Mouse (Mus musculus) forebrain, embryonic 10.5 days (tissue): ENCODE measurements around the gene Gm10401. TPM values are rescaled to one million over a fixed set of nuclear protein-coding genes. Genes with fewer than 3 reads are reported as not detected.

Experiments used
- DNase-seq: peaks from one replicate; pipeline ENCODE4 v3.0.0-alpha.2; 2017; ENCODE audit warnings: low spot score; ENCODE audit errors: extremely low spot score
- H3K27ac ChIP-seq: fragments of 300-500 bp; sonication (generic); 2 replicates; pipeline ENCODE4 v1.5.1; 2016; ENCODE audit warnings: mild to moderate bottlenecking
- H3K27me3 ChIP-seq: fragments of 300-500 bp; sonication (generic); 2 replicates; pipeline ENCODE4 v1.6.1; 2016; ENCODE audit warnings: mild to moderate bottlenecking; ENCODE audit not compliant: poor library complexity, severe bottlenecking
- H3K36me3 ChIP-seq: fragments of 300-500 bp; sonication (generic); replicated peaks from 2 replicates; pipeline ENCODE4 v1.6.1; 2016; ENCODE audit warnings: mild to moderate bottlenecking, moderate library complexity
- H3K4me1 ChIP-seq: fragments of 300-500 bp; sonication (generic); 2 replicates; pipeline ENCODE4 v1.6.1; 2016
- H3K4me3 ChIP-seq: fragments of 300-500 bp; sonication (generic); 2 replicates; pipeline ENCODE4 v1.5.1; 2016; ENCODE audit warnings: mild to moderate bottlenecking, moderate library complexity
- H3K9me3 ChIP-seq: fragments of 300-500 bp; sonication (generic); 2 replicates; pipeline ENCODE4 v1.6.1; 2016; ENCODE audit warnings: mild to moderate bottlenecking, moderate library complexity
- WGBS: fragments of 180-500 bp; shearing (Covaris S2); methylation state at CpG from one replicate; pipeline ENCODE4 v1.1.7; 2016; 5-methylcytosine and 5-hydroxymethylcytosine counted together
- polyA plus RNA-seq: library from polyadenylated mRNA; unstranded; fragments of >200 nt; fragmentation: Nextera tagmentation; extraction: Ambion mirVana; gene quantifications from 2 replicates; pipeline ENCODE4 v1.2.1, GENCODE M21; 2016

The Gm10401 gene
- polyA plus RNA-seq, 1 experiment from 2014 or later, result 18.3 TPM

DNA sequence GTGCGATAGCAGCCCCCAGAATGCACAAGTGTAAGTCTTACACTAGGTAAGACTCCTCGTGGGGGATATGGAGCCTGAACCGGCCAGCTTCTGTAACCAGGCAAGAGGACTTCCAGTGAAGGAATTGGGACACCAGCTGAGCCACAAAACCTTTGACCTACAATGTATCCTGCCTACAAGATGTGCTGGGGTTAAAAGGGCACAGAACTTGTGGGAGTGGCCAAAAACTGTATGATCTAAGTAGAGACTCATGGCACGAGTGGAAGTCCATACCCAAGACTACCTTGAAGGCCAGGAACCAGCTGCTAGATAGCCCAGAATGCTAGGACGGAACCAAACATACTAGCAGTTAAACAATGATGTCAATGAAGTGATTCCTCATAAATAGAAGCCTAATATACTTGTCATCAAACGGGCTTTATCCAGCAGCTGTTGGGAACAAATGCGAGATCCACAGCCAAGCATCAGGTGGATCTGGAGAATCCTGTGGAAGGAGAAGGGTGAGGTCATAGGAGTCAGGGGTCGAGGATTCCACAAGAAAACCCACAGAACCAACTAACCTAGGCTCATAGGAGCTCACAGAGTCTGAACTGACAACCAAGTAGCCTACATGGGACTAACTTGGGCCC lies 37.9 kb downstream of the Gm10401 start:
- Histone ChIP-seq H3K9me3 (no peaks in the 10 kb centered on the region), H3K36me3 (peaks cover 45% of the 10 kb centered on the region), H3K4me1 (no peaks in the 10 kb centered on the region), H3K4me3 (no peak overlapping the region), H3K27ac (no peak overlapping the region), H3K27me3 (no peaks in the 10 kb centered on the region)
- no peak for DNase-seq
- 92% methylated on average over 8 of the region's 8 CpGs for WGBS

DNA sequence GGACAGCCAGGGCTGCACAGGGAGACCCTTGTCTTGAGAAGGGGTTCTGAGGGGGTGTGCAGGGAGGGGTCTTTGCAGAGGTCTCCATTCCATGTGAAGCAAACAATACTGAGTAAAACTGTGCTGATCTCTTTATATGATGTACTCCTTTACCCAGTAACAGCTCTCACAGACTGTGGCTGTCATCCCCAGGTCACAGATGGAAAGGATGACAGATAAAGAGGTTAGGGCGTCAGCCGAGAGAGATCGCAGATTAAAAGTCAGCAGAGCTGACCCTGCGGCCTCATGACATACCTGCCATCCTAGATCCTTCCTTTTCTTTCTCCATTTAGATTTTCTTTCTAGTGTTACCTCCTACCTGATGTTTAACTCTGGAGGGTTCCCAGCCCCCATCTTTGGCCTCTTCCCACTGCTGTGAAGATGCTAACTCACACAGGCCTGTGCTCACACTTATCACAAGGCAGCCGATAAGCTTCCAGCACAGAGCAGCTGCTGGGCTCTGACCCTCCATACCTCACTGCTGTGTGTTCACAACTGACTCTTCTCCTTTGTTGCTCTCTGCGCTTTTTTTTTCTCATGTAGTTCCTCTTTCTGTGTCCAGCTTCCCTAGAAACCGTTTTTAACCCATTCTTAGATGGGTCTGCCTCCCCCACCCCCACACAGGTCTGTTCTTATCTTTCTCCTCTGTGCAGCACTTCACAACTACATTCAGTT lies 39.4 kb downstream of the Gm10401 start:
- Histone ChIP-seq H3K27me3 (no peaks in the 10 kb centered on the region), H3K36me3 (peaks cover 32% of the 10 kb centered on the region), H3K4me3 (no peak overlapping the region), H3K9me3 (no peaks in the 10 kb centered on the region), H3K4me1 (no peaks in the 10 kb centered on the region), H3K27ac (no peak overlapping the region)
- DNase-seq, result no peak
- WGBS, result 90% methylated on average over 7 of the region's 7 CpGs

DNA sequence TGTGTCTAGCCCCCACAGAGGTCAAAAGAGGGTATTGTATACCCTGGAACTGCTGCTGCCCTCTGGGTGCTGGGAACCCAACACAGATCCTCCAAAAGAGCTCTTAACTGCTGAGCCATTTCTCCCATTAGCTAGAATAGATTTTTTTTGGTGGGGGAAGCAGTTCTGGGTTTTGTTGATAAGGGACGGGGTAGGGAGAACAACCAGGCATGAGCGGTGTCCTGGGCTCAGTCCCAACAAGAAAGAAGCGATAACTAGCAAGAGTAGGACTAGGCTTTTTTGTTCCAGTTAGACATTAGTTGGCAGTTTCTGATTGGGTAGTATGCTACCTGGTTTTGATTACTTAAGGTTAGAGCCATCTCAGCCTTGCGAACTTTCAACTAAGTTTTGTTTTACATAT lies 40.9 kb downstream of the Gm10401 start:
- H3K4me1 ChIP-seq, result peaks cover 6% of the 10 kb centered on the region; the same call in 1 of the 2 replicates
- 96% methylated on average over 4 of the region's 4 CpGs for WGBS

DNA sequence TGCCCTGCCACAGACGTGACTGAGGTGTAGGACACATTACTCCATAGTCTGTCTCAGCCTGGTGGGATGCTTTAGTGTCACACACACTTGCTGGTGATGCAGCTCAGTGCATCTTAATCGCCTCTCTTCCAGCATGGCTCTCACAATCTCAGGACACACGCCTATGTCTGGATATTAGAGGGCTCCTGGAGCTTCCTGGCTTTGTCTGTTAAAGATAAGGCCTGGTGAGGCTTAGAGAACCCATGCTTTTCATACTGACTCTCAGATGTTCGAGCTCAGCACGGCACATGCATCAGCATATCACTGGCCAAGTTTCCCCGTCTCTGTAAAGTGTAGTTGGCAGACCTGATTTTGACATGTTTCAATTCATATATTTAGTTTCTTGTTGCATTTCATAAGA lies 42.7 kb downstream of the Gm10401 start:
- DNase-seq, result no peak
- Histone ChIP-seq H3K36me3 (0 out of 2 replicates have a peak, but pooled peaks cover 10% of the 10 kb centered on the region), H3K4me1 (peaks cover 6% of the 10 kb centered on the region; the same call in 1 of the 2 replicates), H3K9me3 (no peaks in the 10 kb centered on the region), H3K27ac (no peak overlapping the region), H3K27me3 (no peaks in the 10 kb centered on the region), H3K4me3 (no peak overlapping the region)
- 78% methylated on average over 6 of the region's 6 CpGs for WGBS

More for the DNA sequence above, 40.9 kb downstream of the Gm10401 start:
- no peaks in the 10 kb centered on the region for H3K27me3 ChIP-seq
- H3K36me3 ChIP-seq, result peaks cover 20% of the 10 kb centered on the region
- H3K9me3 ChIP-seq, result no peaks in the 10 kb centered on the region
- H3K27ac ChIP-seq, result no peak overlapping the region
- H3K4me3 ChIP-seq, result no peak overlapping the region
- DNase-seq, result no peak

DNA sequence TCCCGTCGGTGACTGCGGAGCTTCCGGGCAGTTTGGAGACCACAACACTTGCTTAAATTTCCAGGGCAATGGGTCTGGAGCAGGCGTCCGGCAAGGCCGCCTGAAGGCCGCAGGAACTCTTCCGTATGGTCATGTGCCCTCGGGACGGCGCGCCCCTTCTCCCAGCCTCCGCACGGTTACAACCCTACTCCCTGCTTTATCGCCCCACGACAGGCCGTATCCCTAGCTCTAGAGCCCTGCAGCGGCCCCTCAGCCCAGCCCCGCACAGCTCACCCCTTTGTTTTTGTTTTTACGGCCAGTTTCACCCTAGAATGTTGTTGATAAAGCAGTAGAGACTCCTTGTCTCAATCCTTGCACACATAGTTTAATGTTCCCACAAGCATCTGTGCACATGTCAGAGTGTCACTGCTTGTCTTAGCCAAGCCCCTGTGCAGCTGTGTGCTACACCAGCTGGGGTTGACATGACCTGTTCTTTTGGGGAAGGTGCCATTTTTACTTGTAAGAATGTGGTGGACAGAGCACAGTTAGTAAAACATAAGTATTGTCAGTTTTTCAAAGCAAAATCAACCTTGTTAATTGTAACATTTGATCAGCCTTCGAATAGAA lies 44.2 kb downstream of the Gm10401 start:
- DNase-seq, result no peak
- H3K36me3 ChIP-seq, result 0 out of 2 replicates have a peak, but pooled peaks cover 10% of the 10 kb centered on the region
- WGBS, result 93% methylated on average over 22 of the region's 22 CpGs

DNA sequence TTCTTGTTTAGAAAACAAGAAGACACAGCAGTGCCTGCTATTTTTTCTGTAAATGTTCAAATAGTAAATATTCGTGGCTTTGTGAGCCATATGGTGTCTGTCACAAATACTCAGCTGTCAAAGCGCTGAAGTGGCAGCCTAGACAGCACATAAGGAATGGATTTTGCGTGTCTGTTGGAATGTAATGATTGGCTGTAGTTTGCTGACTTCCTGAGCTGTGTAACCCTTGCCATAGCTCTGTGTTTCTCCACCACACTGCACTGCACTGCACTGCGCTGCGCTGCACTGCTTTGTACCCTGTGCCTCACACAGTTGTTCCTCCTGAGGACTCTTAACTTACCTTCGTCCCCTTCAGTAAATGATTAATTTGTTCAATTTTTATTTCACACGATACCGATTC lies 45.5 kb downstream of the Gm10401 start:
- Histone ChIP-seq H3K4me3 (no peak overlapping the region), H3K27me3 (no peaks in the 10 kb centered on the region), H3K4me1 (peaks cover 6% of the 10 kb centered on the region; the same call in 1 of the 2 replicates)

More for the DNA sequence above, 44.2 kb downstream of the Gm10401 start:
- H3K27ac ChIP-seq, result no peak overlapping the region
- H3K27me3 ChIP-seq, result no peaks in the 10 kb centered on the region
- H3K9me3 ChIP-seq, result no peaks in the 10 kb centered on the region
- peaks cover 6% of the 10 kb centered on the region; the same call in 1 of the 2 replicates for H3K4me1 ChIP-seq
- no peak overlapping the region for H3K4me3 ChIP-seq

DNA sequence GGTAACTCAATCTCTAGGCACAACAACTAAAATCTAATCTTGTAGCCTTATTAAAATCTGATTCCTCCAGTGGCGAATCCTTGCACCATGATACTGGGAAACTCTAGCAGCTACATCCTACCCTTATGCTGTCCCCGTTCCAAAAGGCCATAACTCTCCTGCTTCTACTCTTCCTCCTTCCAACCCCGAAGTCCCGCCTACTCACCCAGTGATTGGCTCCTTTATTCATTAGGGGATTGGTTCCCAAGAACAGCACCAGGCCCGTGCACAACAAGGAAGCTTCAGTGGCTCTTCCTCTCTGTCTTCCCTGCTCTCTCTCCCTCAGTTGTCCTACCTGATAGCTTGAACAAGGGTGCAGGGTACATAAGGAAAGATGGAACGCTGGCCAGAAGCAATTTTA lies 47.3 kb downstream of the Gm10401 start:
- no peaks in the 10 kb centered on the region for H3K36me3 ChIP-seq
- peaks cover 6% of the 10 kb centered on the region; the same call in 1 of the 2 replicates for H3K4me1 ChIP-seq
- no peaks in the 10 kb centered on the region for H3K27me3 ChIP-seq
- WGBS, result 87% methylated on average over 6 of the region's 6 CpGs
- H3K27ac ChIP-seq, result no peak overlapping the region
- no peaks in the 10 kb centered on the region for H3K9me3 ChIP-seq
- no peak overlapping the region for H3K4me3 ChIP-seq
- no peak for DNase-seq

More for the DNA sequence above, 45.5 kb downstream of the Gm10401 start:
- 93% methylated on average over 8 of the region's 8 CpGs for WGBS
- DNase-seq, result no peak
- Histone ChIP-seq H3K27ac (no peak overlapping the region), H3K9me3 (no peaks in the 10 kb centered on the region), H3K36me3 (0 out of 2 replicates have a peak, but pooled peaks cover 10% of the 10 kb centered on the region)

DNA sequence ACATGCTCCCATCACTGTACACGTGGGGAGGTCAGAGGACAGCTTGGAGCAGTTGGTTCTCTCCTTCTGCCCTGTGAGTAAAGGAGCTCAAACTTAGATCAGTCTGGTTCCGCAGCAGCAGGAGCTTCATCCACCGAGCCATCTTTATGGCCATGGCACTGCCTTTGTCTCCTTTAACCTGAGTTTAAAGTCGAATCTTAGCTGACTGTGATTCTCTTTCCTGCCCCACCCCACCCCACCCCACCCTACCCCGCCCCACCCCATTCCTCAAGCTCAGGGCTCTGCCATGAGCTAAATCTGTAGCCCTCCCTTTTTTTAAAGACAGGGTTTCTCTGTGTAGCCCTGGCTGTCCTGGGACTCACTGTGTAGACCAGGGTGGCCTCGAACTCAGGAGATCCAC lies 48.4 kb downstream of the Gm10401 start:
- 88% methylated on average over 6 of the region's 6 CpGs for WGBS
- Histone ChIP-seq H3K9me3 (no peaks in the 10 kb centered on the region), H3K27me3 (no peaks in the 10 kb centered on the region), H3K4me1 (peaks cover 11% of the 10 kb centered on the region; the same call in 1 of the 2 replicates), H3K27ac (no peak overlapping the region), H3K4me3 (no peak overlapping the region), H3K36me3 (peaks cover 7% of the 10 kb centered on the region)
- no peak for DNase-seq

Other genes starting within 250 kb of the Gm10401 start
- gene 4930519G04Rik, start 244.6 kb downstream of the Gm10401 start, polyA plus RNA-seq, result not detected in 2 replicates
- 0.14 and 0.15 TPM in 2 replicates for gene Gm9936, start 239.6 kb downstream of the Gm10401 start, polyA plus RNA-seq
- gene Oasl2, start 201.4 kb downstream of the Gm10401 start, polyA plus RNA-seq, result 0.34 and 0.45 TPM in 2 replicates
- gene Oasl1, start 175.1 kb downstream of the Gm10401 start, polyA plus RNA-seq, result not detected in 2 replicates
- 41.5 and 43.3 TPM in 2 replicates for gene 2210016L21Rik, start 156.1 kb downstream of the Gm10401 start, polyA plus RNA-seq
- gene Hnf1a, start 127.2 kb downstream of the Gm10401 start, polyA plus RNA-seq, result not detected in 2 replicates
- 11.8 and 13.3 TPM in 2 replicates for gene Sppl3, start 87.2 kb downstream of the Gm10401 start, polyA plus RNA-seq
- 59.9 and 66.9 TPM in 2 replicates for gene Acads, start 21.1 kb upstream of the Gm10401 start, polyA plus RNA-seq
- 75.4 and 77.6 TPM in 2 replicates for gene Unc119b, start 36.7 kb upstream of the Gm10401 start, polyA plus RNA-seq
- 64.2 and 67.3 TPM in 2 replicates for gene Mlec, start 59.9 kb upstream of the Gm10401 start, polyA plus RNA-seq
- 0.31 and 0.43 TPM in 2 replicates for gene Cabp1, start 96.1 kb upstream of the Gm10401 start, polyA plus RNA-seq
- gene Pop5, start 137.5 kb upstream of the Gm10401 start, polyA plus RNA-seq, result 116 and 119 TPM in 2 replicates
- 119 and 132 TPM in 2 replicates for gene Rnf10, start 174.6 kb upstream of the Gm10401 start, polyA plus RNA-seq
- 58.7 and 58.8 TPM in 2 replicates for gene Coq5, start 181.4 kb upstream of the Gm10401 start, polyA plus RNA-seq
- 1,650 and 1,695 TPM in 2 replicates for gene Dynll1, start 202.7 kb upstream of the Gm10401 start, polyA plus RNA-seq
- 399 and 417 TPM in 2 replicates for gene Srsf9, start 228.9 kb upstream of the Gm10401 start, polyA plus RNA-seq
- gene Gatc, start 242.9 kb upstream of the Gm10401 start, polyA plus RNA-seq, result 37.6 and 40.2 TPM in 2 replicates
- gene Triap1, start 242.9 kb upstream of the Gm10401 start, polyA plus RNA-seq, result 56.6 and 57.7 TPM in 2 replicates